Mouse (Mus musculus) stomach, embryonic 16.5 days (tissue): ENCODE results near the gene Cmtm1. TPM values are rescaled to one million over a fixed set of nuclear protein-coding genes. Genes with fewer than 3 reads are reported as not detected.

Source experiments
- polyA plus RNA-seq: library from polyadenylated mRNA; unstranded; fragments of >200 nt; fragmentation: Nextera tagmentation; extraction: Ambion mirVana; gene quantifications from 2 replicates; pipeline ENCODE4 v1.2.1, GENCODE M21; 2015

The Cmtm1 gene
- polyA plus RNA-seq, 1 experiment from 2014 or later, result not detected

Other genes starting within 250 kb of the Cmtm1 start
- gene Cdh5, start 208.5 kb downstream of the Cmtm1 start, polyA plus RNA-seq, result 25.1 TPM in 2 replicates
- gene Bean1, start 139.7 kb downstream of the Cmtm1 start, polyA plus RNA-seq, result 1.1 and 1.2 TPM in 2 replicates
- gene Tk2, start 61.6 kb downstream of the Cmtm1 start, polyA plus RNA-seq, result 15.1 and 16.5 TPM in 2 replicates
- 34.4 and 38.7 TPM in 2 replicates for gene Cklf, start 59.3 kb downstream of the Cmtm1 start, polyA plus RNA-seq
- not detected in 2 replicates for gene Cmtm2a, start 17.0 kb downstream of the Cmtm1 start, polyA plus RNA-seq
- gene Gm45711, start 64 bp downstream of the Cmtm1 start, polyA plus RNA-seq, result not detected in 2 replicates
- not detected in 2 replicates for gene Gm11020, start 11.4 kb upstream of the Cmtm1 start, polyA plus RNA-seq
- not detected in 2 replicates for gene Cmtm2b, start 12.1 kb upstream of the Cmtm1 start, polyA plus RNA-seq
- 120 and 129 TPM in 2 replicates for gene Cmtm3, start 29.3 kb upstream of the Cmtm1 start, polyA plus RNA-seq
- gene Cmtm4, start 85.7 kb upstream of the Cmtm1 start, polyA plus RNA-seq, result 4.3 and 4.7 TPM in 2 replicates
- 63.5 and 67.6 TPM in 2 replicates for gene Dync1li2, start 132.9 kb upstream of the Cmtm1 start, polyA plus RNA-seq
- gene Terb1, start 199.8 kb upstream of the Cmtm1 start, polyA plus RNA-seq, result 0.14 and 0.20 TPM in 2 replicates
- gene Nae1, start 224.5 kb upstream of the Cmtm1 start, polyA plus RNA-seq, result 86.4 and 89.4 TPM in 2 replicates
- gene Car7, start 224.5 kb upstream of the Cmtm1 start, polyA plus RNA-seq, result 1.5 and 1.6 TPM in 2 replicates